Mouse (Mus musculus) c-Kit-positive CD71-negative TER-119-negative erythroid progenitor cells, embryonic 14.5 days (primary cell): Measurements from ENCODE around the gene Vegfa.

Experiments used
- DNase-seq: peaks from one replicate; pipeline ENCODE4 v3.0.0-alpha.2; 2013; ENCODE audit warnings: low read depth

The Vegfa gene

GRCm38 (mm10) chr17:46051356-46051755 lies 19.2 kb upstream of the Vegfa start:
- no peak for DNase-seq

- no peak for DNase-seq
Observed at GRCm38 (mm10) chr17:46049567-46049966, 17.4 kb upstream of the Vegfa start.

GRCm38 (mm10) chr17:46048184-46048583 lies 16.0 kb upstream of the Vegfa start:
- no peak for DNase-seq

GRCm38 (mm10) chr17:46045742-46046141 lies 13.6 kb upstream of the Vegfa start:
- no peak for DNase-seq

- no peak for DNase-seq
Observed at GRCm38 (mm10) chr17:46044953-46045352, 12.8 kb upstream of the Vegfa start.

GRCm38 (mm10) chr17:46042158-46042557 lies 10.0 kb upstream of the Vegfa start:
- no peak for DNase-seq

- no peak for DNase-seq
Observed at GRCm38 (mm10) chr17:46041679-46042078, 9.5 kb upstream of the Vegfa start.

- no peak for DNase-seq
Observed at GRCm38 (mm10) chr17:46041223-46041622, 9.1 kb upstream of the Vegfa start.

- no peak for DNase-seq
Observed at GRCm38 (mm10) chr17:46040561-46040960, 8.4 kb upstream of the Vegfa start.

GRCm38 (mm10) chr17:46038906-46039305 lies 6.7 kb upstream of the Vegfa start:
- DNase-seq: no peak

GRCm38 (mm10) chr17:46036400-46036799 lies 4.2 kb upstream of the Vegfa start:
- DNase-seq: no peak

- DNase-seq: no peak
Observed at GRCm38 (mm10) chr17:46034110-46034509, 1.9 kb upstream of the Vegfa start.

GRCm38 (mm10) chr17:46033607-46034006 lies 1.4 kb upstream of the Vegfa start:
- DNase-seq: no peak

GRCm38 (mm10) chr17:46033122-46033521 lies 953 bp upstream of the Vegfa start:
- DNase-seq: no peak

- peak; percentile 40 for DNase-seq
Observed at GRCm38 (mm10) chr17:46031621-46032211, 453 bp downstream of the Vegfa start.

GRCm38 (mm10) chr17:46030731-46031620 lies 1.2 kb downstream of the Vegfa start:
- peak; percentile 28 for DNase-seq

GRCm38 (mm10) chr17:46030323-46030730 lies 1.8 kb downstream of the Vegfa start:
- DNase-seq: no peak

- DNase-seq: no peak
Observed at GRCm38 (mm10) chr17:46029554-46030207, 2.5 kb downstream of the Vegfa start.

GRCm38 (mm10) chr17:46029052-46029553 lies 3.1 kb downstream of the Vegfa start:
- DNase-seq: no peak

GRCm38 (mm10) chr17:46028210-46029051 lies 3.7 kb downstream of the Vegfa start:
- no peak for DNase-seq

- peak; percentile 40 for DNase-seq
Observed at GRCm38 (mm10) chr17:46027066-46027917, 4.9 kb downstream of the Vegfa start.
